Mouse (Mus musculus) MN1 (cell line): ENCODE results near the gene Cd80.
"Not testable (repeated sequence)": the region's sequence is repeated elsewhere in the genome, so short reads cannot be mapped to it uniquely, and the experiment has no call there.

Source experiments
- DNase-seq: peaks from one replicate; pipeline ENCODE4 v3.0.0-alpha.2; 2016; ENCODE audit warnings: low spot score

Cd80 gene

GRCm38 (mm10) chr16:38472507-38472873, 17.1 kb downstream of the Cd80 start:
- DNase-seq, result no peak

- DNase-seq, result no peak
Measured at GRCm38 (mm10) chr16:38473661-38474060, 18.3 kb downstream of the Cd80 start.

- DNase-seq, result no peak
Measured at GRCm38 (mm10) chr16:38474677-38475286, 19.4 kb downstream of the Cd80 start.

GRCm38 (mm10) chr16:38475681-38476311, 20.4 kb downstream of the Cd80 start:
- peak; percentile 18 for DNase-seq

GRCm38 (mm10) chr16:38476312-38477240, 21.2 kb downstream of the Cd80 start:
- DNase-seq, result peak; percentile 38

GRCm38 (mm10) chr16:38477241-38477608, 21.9 kb downstream of the Cd80 start:
- not testable (repeated sequence) for DNase-seq

GRCm38 (mm10) chr16:38478296-38478695, 22.9 kb downstream of the Cd80 start:
- no peak for DNase-seq

- DNase-seq, result no peak
Measured at GRCm38 (mm10) chr16:38481327-38481726, 26.0 kb downstream of the Cd80 start.

GRCm38 (mm10) chr16:38482780-38483562, 27.6 kb downstream of the Cd80 start:
- DNase-seq, result no peak

GRCm38 (mm10) chr16:38483582-38484309, 28.4 kb downstream of the Cd80 start:
- DNase-seq, result no peak

GRCm38 (mm10) chr16:38492551-38492950, 37.2 kb downstream of the Cd80 start:
- DNase-seq, result no peak

GRCm38 (mm10) chr16:38493890-38494289, 38.5 kb downstream of the Cd80 start:
- DNase-seq, result no peak

GRCm38 (mm10) chr16:38496604-38497140, 41.3 kb downstream of the Cd80 start:
- no peak for DNase-seq

- DNase-seq, result no peak
Measured at GRCm38 (mm10) chr16:38502469-38502868, 47.1 kb downstream of the Cd80 start.

- no peak for DNase-seq
Measured at GRCm38 (mm10) chr16:38503528-38503927, 48.2 kb downstream of the Cd80 start.

GRCm38 (mm10) chr16:38506041-38506634, 50.8 kb downstream of the Cd80 start:
- DNase-seq, result peak; percentile 70

GRCm38 (mm10) chr16:38510846-38511245, 55.5 kb downstream of the Cd80 start:
- DNase-seq, result no peak

- DNase-seq, result peak; percentile 12
Measured at GRCm38 (mm10) chr16:38519140-38519539, 63.8 kb downstream of the Cd80 start.

- DNase-seq, result peak; percentile 9
Measured at GRCm38 (mm10) chr16:38521211-38521987, 66.0 kb downstream of the Cd80 start.
